Mouse (Mus musculus) small intestine, adult 2 months (tissue): ENCODE data around the gene Mad1l1.

ENCODE experiments used
- CTCF ChIP-seq: fragments of 200-500 bp; IDR thresholded peaks from 2 replicates; pipeline ENCODE4 v1.5.1; 2012; ENCODE audit warnings: low read depth, mild to moderate bottlenecking, control low read depth, inconsistent platforms, low read length, moderate library complexity, mixed read lengths; ENCODE audit not compliant: insufficient replicate concordance, insufficient read length; ENCODE audit errors: extremely low read depth
- POLR2A ChIP-seq: fragments of 200-500 bp; IDR thresholded peaks from 2 replicates; pipeline ENCODE4 v1.6.1; 2012; ENCODE audit warnings: low read depth, mild to moderate bottlenecking, control low read depth, inconsistent platforms, low read length, moderate library complexity

- TF ChIP-seq CTCF: no peak
- no peak for TF ChIP-seq POLR2A
These were observed 23.9 kb upstream of the Mad1l1 start for GRCm38 (mm10) chr5:140345244-140345643.
